Mouse (Mus musculus) cerebellum, postnatal 36 days (tissue): ENCODE results near the gene Chid1.

ENCODE experiments used
- DNase-seq, 2 experiments: peaks; one replicate each; pipeline ENCODE4 v3.0.0; 2021 to 2022; ENCODE audit warnings: mixed read lengths in 2 of 2

Chid1 gene

DNA sequence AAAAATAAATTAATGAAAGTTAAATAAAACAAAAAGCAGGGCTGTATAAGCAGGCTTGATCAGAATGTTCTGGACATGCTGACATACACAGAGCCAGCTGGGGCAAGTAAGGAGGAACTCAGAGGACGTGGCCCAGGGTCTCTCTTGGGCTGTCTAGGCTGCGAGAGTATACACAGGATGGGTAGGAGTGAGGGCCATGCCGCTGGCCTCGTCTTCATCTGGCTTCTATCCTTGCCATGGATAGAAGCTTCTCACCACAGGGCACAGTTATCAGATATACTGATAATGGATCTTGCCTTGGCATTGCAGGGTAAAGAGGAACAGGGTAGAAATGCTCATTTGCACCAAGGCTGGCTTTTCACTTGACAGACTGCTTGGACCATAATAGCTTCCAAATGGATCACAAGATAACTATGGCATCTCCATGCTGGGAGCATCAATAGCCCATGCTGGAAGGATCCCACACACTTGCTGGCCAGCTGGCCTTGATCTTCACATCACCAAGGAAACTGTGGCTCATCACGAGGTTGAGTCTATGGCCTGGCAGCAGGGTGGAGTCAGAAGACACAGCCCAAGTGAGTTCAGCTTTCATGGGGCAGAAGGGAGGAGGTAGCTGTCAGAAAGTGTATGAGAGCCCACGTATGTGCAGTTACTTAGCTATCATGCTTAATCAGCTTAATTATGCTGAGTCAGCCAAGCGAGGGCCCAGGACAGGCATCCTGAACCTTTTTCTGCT is 37.7 kb downstream of the Chid1 start:
- peak in 1 of 2 experiments; percentile 35 for DNase-seq

GRCm38 (mm10) chr7:141497600-141497999 is 42.1 kb downstream of the Chid1 start:
- peak in 1 of 2 experiments; percentile 34 for DNase-seq

- DNase-seq: no peak
Measured at GRCm38 (mm10) chr7:141495940-141496339, 43.7 kb downstream of the Chid1 start.

GRCm38 (mm10) chr7:141495379-141495778 is 44.3 kb downstream of the Chid1 start:
- peak; percentile 15 to 34 for DNase-seq

DNA sequence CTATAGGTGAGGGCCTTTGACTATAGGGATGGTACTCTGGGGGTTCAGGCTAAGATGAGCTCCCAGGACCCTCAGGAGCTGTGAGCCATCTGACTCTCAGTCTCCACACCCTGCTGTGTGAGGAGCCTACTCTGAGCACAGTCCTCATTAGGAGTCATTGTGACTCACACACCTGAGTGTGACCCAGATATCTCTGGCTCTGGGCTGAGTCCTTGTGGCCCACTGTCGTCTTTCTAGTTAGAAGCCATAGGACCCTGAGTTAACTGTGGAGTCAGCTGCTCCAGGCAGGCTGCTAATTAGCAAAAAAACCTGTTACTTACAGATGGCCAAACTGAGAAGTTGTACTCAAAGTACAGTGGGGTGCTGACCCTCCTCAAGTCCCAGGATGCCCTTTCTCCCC is 45.9 kb downstream of the Chid1 start:
- peak; percentile 11 to 38 for DNase-seq

GRCm38 (mm10) chr7:141492738-141493137 is 46.9 kb downstream of the Chid1 start:
- DNase-seq: peak; percentile 64 to 68

- no peak for DNase-seq
Measured at GRCm38 (mm10) chr7:141491151-141491550, 48.5 kb downstream of the Chid1 start.

GRCm38 (mm10) chr7:141487141-141487540 is 52.5 kb downstream of the Chid1 start:
- no peak for DNase-seq

GRCm38 (mm10) chr7:141486239-141486638 is 53.4 kb downstream of the Chid1 start:
- peak in 1 of 2 experiments; percentile 47 for DNase-seq

GRCm38 (mm10) chr7:141485606-141486005 is 54.1 kb downstream of the Chid1 start:
- peak; percentile 96 to 97 for DNase-seq

DNA sequence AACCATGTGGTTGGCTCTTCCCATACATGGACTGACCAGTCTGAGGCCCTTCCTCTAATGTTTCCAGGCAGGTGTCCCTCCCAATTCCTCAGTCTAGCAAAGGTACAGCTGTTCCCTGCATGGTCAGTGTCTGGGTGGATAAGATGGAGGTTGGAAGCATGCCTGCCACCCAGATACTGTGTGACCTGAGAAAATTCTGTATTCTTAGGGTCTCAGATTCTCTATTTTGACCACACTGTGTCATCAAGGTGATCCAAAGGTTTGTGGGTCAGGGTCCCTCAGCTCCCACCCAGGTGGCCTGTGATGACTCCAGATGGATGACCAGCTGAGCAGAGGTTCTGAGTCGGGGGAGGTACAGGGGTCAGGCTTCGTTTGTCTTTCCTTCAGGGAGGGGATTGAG is 54.5 kb downstream of the Chid1 start:
- DNase-seq: no peak

GRCm38 (mm10) chr7:141484186-141485120 is 55.2 kb downstream of the Chid1 start:
- peak in 1 of 2 experiments; percentile 46 for DNase-seq

- no peak for DNase-seq
Measured at GRCm38 (mm10) chr7:141483114-141483653, 56.5 kb downstream of the Chid1 start.

DNA sequence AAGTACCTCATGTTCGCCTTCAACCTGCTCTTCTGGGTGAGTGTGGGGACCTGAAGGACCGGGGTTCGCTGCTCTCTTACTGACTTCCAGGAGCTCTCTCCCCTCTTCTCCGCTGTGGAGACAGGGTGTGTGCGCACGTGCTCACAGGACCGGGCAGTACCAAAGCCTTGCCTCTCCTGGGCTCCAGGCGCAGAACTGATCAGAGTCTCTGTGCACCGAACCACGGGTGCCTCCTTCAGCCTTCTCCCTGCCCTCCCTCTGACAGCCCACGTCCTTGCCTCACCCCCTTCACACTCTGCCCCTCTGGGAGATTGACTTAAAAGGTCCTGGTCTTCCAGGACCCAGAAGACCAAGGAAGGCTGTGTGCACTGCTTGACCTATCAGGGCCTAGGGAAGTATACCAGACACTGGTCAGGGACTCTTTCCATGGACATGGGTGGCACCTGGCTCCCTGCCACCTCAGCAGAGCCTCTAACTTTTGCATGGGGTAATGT is 57.1 kb downstream of the Chid1 start:
- peak in 1 of 2 experiments; percentile 49 for DNase-seq

GRCm38 (mm10) chr7:141481498-141482401 is 57.9 kb downstream of the Chid1 start:
- peak; percentile 74 to 82 for DNase-seq

DNA sequence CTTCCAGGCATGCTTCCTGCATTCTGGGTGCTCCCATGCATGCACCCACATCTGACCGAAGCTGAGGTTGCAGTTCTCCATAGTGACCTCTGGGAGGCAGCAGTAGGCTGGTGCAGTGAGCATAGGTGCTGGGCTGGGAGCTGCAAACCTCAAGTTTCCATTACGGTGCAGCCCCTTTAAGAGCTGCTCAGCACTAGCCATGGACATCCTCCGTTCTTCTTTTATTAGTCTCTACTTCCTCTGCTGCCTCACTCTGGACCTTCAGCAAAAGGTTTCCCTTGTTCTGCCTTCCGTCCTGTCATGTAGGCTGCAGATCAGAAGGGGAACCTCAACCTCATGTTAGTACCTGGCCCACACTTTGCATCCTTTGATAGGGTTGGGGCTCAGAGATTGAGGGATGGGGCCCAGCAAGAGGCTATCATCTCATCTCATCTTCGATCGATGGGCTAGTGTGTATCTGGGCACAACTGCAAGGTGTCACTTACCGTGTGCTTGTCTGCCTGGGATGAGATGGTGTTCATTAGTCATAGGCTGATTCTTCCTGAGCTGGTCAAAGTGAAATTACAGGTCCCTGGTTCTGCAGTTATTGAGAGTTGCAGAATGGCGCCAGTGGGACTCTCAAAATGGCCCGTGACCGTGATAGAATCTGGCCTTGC is 58.7 kb downstream of the Chid1 start:
- DNase-seq: peak; percentile 79 to 88

- no peak for DNase-seq
Measured at GRCm38 (mm10) chr7:141478270-141478748, 61.3 kb downstream of the Chid1 start.

DNA sequence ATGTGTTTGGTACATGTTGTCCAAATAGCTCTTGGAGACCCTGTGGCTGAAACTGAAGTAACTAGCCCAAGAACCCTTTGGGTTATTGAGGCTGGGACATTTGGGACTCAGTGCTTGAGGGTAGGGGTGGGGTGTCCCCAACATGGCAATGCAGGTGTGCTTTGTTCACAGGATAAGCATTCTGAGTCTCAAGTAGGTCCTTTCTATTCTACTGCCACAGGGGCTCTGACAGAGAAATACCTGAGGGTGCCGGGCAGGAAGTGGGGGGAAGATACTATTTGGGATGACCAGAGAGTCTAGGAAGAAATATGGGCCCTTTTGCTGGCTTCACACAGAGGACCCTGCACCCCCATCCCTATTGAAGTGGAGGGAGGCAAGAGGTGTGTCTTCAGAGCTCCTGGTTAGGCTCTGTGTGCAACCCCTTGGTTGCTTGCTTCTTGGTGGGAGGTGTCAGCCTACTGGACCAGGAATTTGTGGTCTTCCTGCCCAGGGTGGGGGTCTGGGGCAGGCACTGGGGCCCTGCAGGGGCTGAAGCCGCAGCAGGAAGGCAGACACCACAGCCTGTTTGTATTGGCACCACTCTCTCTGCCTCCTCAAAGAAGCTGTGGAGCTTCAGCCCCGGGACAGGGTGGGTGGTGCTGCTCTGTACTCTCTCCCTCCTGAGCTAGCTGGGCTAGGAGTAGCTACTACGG is 61.9 kb downstream of the Chid1 start:
- no peak for DNase-seq

DNA sequence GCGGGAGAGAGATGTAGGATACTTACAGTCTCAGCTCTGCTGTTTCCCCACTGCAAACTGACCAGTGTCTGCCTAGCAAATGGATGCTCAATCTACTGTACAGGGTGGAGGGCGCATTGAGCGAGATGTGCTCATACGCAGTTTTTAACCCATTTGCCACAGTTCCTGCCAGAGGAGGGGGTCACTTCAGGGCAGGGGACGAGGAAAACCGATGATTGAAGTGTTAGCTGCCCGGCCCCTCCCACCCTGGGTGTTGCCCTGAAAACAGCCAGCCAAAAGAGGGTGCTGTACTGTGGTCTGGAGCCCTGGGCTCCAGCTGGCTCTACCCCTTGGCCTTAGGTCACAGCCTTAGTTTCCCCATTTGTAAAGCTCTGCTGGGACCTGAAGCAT is 62.7 kb downstream of the Chid1 start:
- no peak for DNase-seq

DNA sequence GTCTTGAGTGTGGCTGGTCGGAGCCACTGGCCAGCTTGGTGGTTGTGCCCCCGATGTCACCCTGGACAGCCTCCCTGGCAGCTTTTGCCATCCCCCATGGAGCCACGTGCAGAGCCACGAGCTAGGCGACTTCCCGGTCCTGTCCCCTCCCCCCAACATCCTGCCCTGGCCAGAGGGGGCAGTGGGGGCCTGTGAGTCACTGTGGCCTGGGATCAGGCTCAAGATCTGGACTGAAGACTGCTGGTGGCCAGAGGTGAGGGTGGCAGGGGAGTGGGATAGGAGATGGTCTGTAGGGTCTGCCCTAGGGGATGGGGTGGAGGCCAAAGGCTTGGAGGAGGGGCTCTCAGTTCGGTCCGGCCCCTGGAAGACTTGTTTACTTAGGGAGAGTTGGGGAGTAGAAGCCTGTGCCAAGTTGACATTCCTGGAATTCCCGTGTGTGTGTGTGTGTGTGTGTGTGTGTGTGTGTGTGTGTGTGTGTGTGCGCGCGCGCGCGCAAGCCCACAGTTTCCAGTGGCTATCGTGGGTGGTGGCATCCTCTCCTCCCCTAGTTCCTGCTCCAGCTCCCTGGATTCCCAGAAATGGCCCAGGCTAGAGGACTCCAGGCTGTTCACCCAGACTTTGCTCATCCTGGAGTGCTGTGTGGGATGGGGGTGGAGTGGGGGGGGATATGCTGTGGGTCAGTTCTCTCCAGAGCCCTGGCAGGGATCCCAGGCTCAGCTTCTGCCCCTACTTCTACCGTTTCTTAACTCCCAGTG is 63.3 kb downstream of the Chid1 start:
- DNase-seq: no peak
